ENCODE assay signal across 8 mouse cellular contexts in genomic region chr5:76588551-76589283, GRCm38 (mm10). TPM values are rescaled to one million over a fixed set of nuclear protein-coding genes. Genes with fewer than 3 reads are reported as not detected.
DNase-seq lines count a peak whose midpoint lies in the region; ATAC-seq and TF ChIP-seq lines count a peak whose summit lies in the region.

TSS of gene Cep135 (plus strand) at chr5:76588698.

- H3K27me3 ChIP-seq in heart, embryonic 11.5 days (ENCODE audit: control insufficient read depth, insufficient read depth, low read length), result no peaks in the 10 kb centered on the region
- H3K27me3 ChIP-seq in kidney, embryonic 16.5 days (ENCODE audit: insufficient read depth, low read length), result no peaks in the 10 kb centered on the region
- no peaks in the 10 kb centered on the region for H3K27me3 ChIP-seq in liver, embryonic 11.5 days (replicated peaks; ENCODE audit: control insufficient read depth, insufficient read depth, low read length)
- no peaks in the 10 kb centered on the region for H3K27me3 ChIP-seq in myocyte (ENCODE audit: control insufficient read depth, insufficient read depth, insufficient read length)

- H3K27ac ChIP-seq in heart, embryonic 11.5 days (ENCODE audit: low read depth, low read length), result peak within 1 kb of the TSS; percentile 91
- peak within 1 kb of the TSS; percentile 94 for H3K27ac ChIP-seq in kidney, embryonic 16.5 days (ENCODE audit: low read length)
- peak within 1 kb of the TSS; percentile 84 for H3K27ac ChIP-seq in liver, embryonic 11.5 days (ENCODE audit: low read depth, low read length)

- H3K36me3 ChIP-seq in heart, embryonic 11.5 days (ENCODE audit: control insufficient read depth, insufficient read depth, low read length), result peaks cover 5% of the 10 kb centered on the region; the same call in 1 of the 2 replicates
- peaks cover 5% of the 10 kb centered on the region; the same call in 1 of the 2 replicates for H3K36me3 ChIP-seq in kidney, embryonic 16.5 days (ENCODE audit: insufficient read depth, low read length)
- no peaks in the 10 kb centered on the region for H3K36me3 ChIP-seq in liver, embryonic 11.5 days (ENCODE audit: control insufficient read depth, insufficient read depth, low read length)
- H3K36me3 ChIP-seq in myocyte (ENCODE audit: control insufficient read depth, insufficient read depth), result peaks cover 6% of the 10 kb centered on the region

- under 1% methylated on average over 67 of the region's 92 CpGs for WGBS in heart, embryonic 11.5 days (ENCODE audit: insufficient replicate concordance)
- under 1% methylated on average over 74 of the region's 92 CpGs for WGBS in kidney, embryonic 16.5 days
- WGBS in liver, embryonic 11.5 days, result under 1% methylated on average over 92 of the region's 92 CpGs

- ATAC-seq in erythroblast, adult 5-6 weeks (replicated peaks; ENCODE audit: low FRiP score, poor library complexity, severe bottlenecking), result peak; percentile 87
- peak; percentile 95 for ATAC-seq in heart, embryonic 11.5 days (replicated peaks; ENCODE audit: insufficient number of reproducible peaks, low FRiP score, low TSS enrichment)
- ATAC-seq in kidney, embryonic 16.5 days (ENCODE audit: low FRiP score, low TSS enrichment), result peak; percentile 98
- ATAC-seq in liver, embryonic 11.5 days (replicated peaks; ENCODE audit: low FRiP score), result peak; percentile 97

- peak within 1 kb of the TSS; percentile 83 for H3K4me2 ChIP-seq in heart, embryonic 11.5 days
- H3K4me2 ChIP-seq in kidney, embryonic 16.5 days (replicated peaks; ENCODE audit: low read depth, low read length), result peak within 1 kb of the TSS; percentile 67
- H3K4me2 ChIP-seq in liver, embryonic 11.5 days, result peak within 1 kb of the TSS; percentile 74
- peak within 1 kb of the TSS; percentile 93 for H3K4me2 ChIP-seq in myocyte (ENCODE audit: low read depth)

- H3K4me3 ChIP-seq in heart, embryonic 11.5 days (ENCODE audit: low read depth, low read length), result peak within 1 kb of the TSS; percentile 67
- peak within 1 kb of the TSS; percentile 93 for H3K4me3 ChIP-seq in kidney, embryonic 16.5 days (ENCODE audit: low read length)
- H3K4me3 ChIP-seq in liver, embryonic 11.5 days (ENCODE audit: low read depth, low read length), result peak within 1 kb of the TSS; percentile 78
- H3K4me3 ChIP-seq in myocyte, result peak within 1 kb of the TSS; percentile 54

- H3K4me1 ChIP-seq in heart, embryonic 11.5 days (ENCODE audit: control insufficient read depth, insufficient read depth, low read length), result peaks cover 2% of the 10 kb centered on the region; the same call in 1 of the 2 replicates
- H3K4me1 ChIP-seq in kidney, embryonic 16.5 days (ENCODE audit: insufficient read depth, low read length), result peaks cover 5% of the 10 kb centered on the region; the same call in 1 of the 2 replicates
- H3K4me1 ChIP-seq in liver, embryonic 11.5 days (replicated peaks; ENCODE audit: control insufficient read depth, insufficient read depth, low read length), result 0 out of 2 replicates have a peak, but pooled peaks cover 3% of the 10 kb centered on the region

- TF ChIP-seq POLR2A in brain, embryonic 14.5 days (IDR thresholded peaks at IDR 0.05; ENCODE audit: borderline replicate concordance, extremely low read depth, insufficient read depth, insufficient read length, poor library complexity, severe bottlenecking), result peak; percentile 12; the same call in 1 of the 2 replicates
- peak; percentile 60 for TF ChIP-seq POLR2A in myocyte (IDR thresholded peaks at IDR 0.05; ENCODE audit: insufficient read length, low read depth)

- H3K79me2 ChIP-seq in myocyte (ENCODE audit: control insufficient read depth, insufficient read depth), result no peaks in the 10 kb centered on the region

- H3ac ChIP-seq in myocyte (ENCODE audit: control insufficient read depth, insufficient read length), result peak within 1 kb of the TSS; percentile 78

- TF ChIP-seq CTCF in brain, embryonic 14.5 days (IDR thresholded peaks at IDR 0.05; ENCODE audit: borderline replicate concordance, extremely low read depth, insufficient read depth, insufficient read length), result peak; percentile 88

- DNase-seq in CD4-positive helper T cell, adult 2 months (ENCODE audit: low read depth, low spot score), result peak; percentile 84
- peak; percentile 95 for DNase-seq in brain, embryonic 14.5 days (ENCODE audit: low read depth)
- DNase-seq in liver, embryonic 11.5 days (ENCODE audit: low spot score), result peak; percentile 86
- DNase-seq in spleen, postnatal 4 days (ENCODE audit: low spot score in 2 of 2), result peak; percentile 93 to 98

- H3K9ac ChIP-seq in heart, embryonic 11.5 days (ENCODE audit: low read depth, low read length), result peak within 1 kb of the TSS; percentile 95
- peak within 1 kb of the TSS; percentile 95 for H3K9ac ChIP-seq in kidney, embryonic 16.5 days (replicated peaks; ENCODE audit: low read length)
- peak within 1 kb of the TSS; percentile 85 for H3K9ac ChIP-seq in liver, embryonic 11.5 days (ENCODE audit: low read depth, low read length)

- no peaks in the 10 kb centered on the region for H3K9me3 ChIP-seq in heart, embryonic 11.5 days (replicated peaks; ENCODE audit: control insufficient read depth, low read length)
- no peaks in the 10 kb centered on the region for H3K9me3 ChIP-seq in kidney, embryonic 16.5 days (ENCODE audit: low read length)
- no peaks in the 10 kb centered on the region for H3K9me3 ChIP-seq in liver, embryonic 11.5 days (ENCODE audit: control insufficient read depth, low read length)

TF ChIP-seq in myocyte, 11 proteins besides CTCF, POLR2A, EP300 and RAD21:
- no peak for TF ChIP-seq MAX (IDR thresholded peaks at IDR 0.05; ENCODE audit: low read depth)
- peak in 1 of 3 experiments; percentile 33 for TF ChIP-seq MYOG (IDR thresholded peaks at IDR 0.05; ENCODE audit: control insufficient read depth in 1 of 3, insufficient read depth in 1 of 3, insufficient read length in 2 of 3, low read depth in 2 of 3)
- no peak for TF ChIP-seq TCF12 (IDR thresholded peaks at IDR 0.05; ENCODE audit: insufficient read depth, poor library complexity, severe bottlenecking)
- TF ChIP-seq E2F4 (IDR thresholded peaks at IDR 0.05; ENCODE audit: insufficient read depth), result peak; percentile 81

RNA-seq across cellular contexts. Expression of gene Cep135, which starts in this region (rescaled TPM):
- 6.1 and 6.2 TPM in 2 replicates for polyA plus RNA-seq in brain, embryonic 14.5 days (2012; rRNA removed)
- total RNA-seq in erythroblast, adult 5-6 weeks (2015; ENCODE audit: low replicate concordance), result 4.0 and 9.4 TPM in 2 replicates
- total RNA-seq in erythroblast, adult 5-6 weeks (2017; ENCODE audit: low replicate concordance), result 13.7 and 15.8 TPM in 2 replicates
- 9.0 and 9.6 TPM in 2 replicates for polyA plus RNA-seq in heart, embryonic 11.5 days (2014; fragmentation: Nextera tagmentation; extraction: Ambion mirVana)
- polyA plus RNA-seq in kidney, embryonic 16.5 days (2015; fragmentation: Nextera tagmentation; extraction: Ambion mirVana), result 6.4 and 7.3 TPM in 2 replicates
- polyA plus RNA-seq in liver, embryonic 11.5 days (2014; fragmentation: Nextera tagmentation; extraction: Ambion mirVana), result 8.4 and 8.7 TPM in 2 replicates
- 1.1 TPM for polyA plus RNA-seq in myocyte (2012; fragmentation: generic; extraction: Trizol)

Comparison
In these comparisons a context has a peak if more than half of its experiments do, and no peak if none do; other contexts are left out.
1. Peak in every context shown above with its lines: DNase-seq, ATAC-seq, H3K4me3 ChIP-seq and H3K27ac ChIP-seq.